Mouse (Mus musculus) heart, embryonic 11.5 days (tissue): Measurements from ENCODE around the gene Stk33. TPM values are rescaled to one million over a fixed set of nuclear protein-coding genes. Genes with fewer than 3 reads are reported as not detected.

ENCODE experiments used
- ATAC-seq: fragments of 200-750 bp; cut with Nextera tagmentation; replicated peaks from 2 replicates; pipeline ENCODE4 v1.8.0; 2017; ENCODE audit warnings: moderate library complexity; ENCODE audit not compliant: insufficient number of reproducible peaks, low FRiP score, low TSS enrichment
- H3K27ac ChIP-seq: fragments of 300-500 bp; sonication (generic); 2 replicates; pipeline ENCODE4 v1.5.1; 2014; ENCODE audit warnings: mild to moderate bottlenecking, low read depth, low read length
- H3K27me3 ChIP-seq: fragments of 300-500 bp; sonication (generic); 2 replicates; pipeline ENCODE4 v1.6.1; 2014; ENCODE audit warnings: mild to moderate bottlenecking, low read length, mixed read lengths; ENCODE audit not compliant: control insufficient read depth, insufficient read depth
- H3K36me3 ChIP-seq: fragments of 300-500 bp; sonication (generic); 2 replicates; pipeline ENCODE4 v1.6.1; 2014; ENCODE audit warnings: mild to moderate bottlenecking, low read length, moderate library complexity, mixed read lengths; ENCODE audit not compliant: control insufficient read depth, insufficient read depth
- H3K4me1 ChIP-seq: fragments of 300-500 bp; sonication (generic); 2 replicates; pipeline ENCODE4 v1.6.1; 2014; ENCODE audit warnings: low read length; ENCODE audit not compliant: control insufficient read depth, insufficient read depth
- H3K4me2 ChIP-seq: fragments of 300-500 bp; sonication (generic); 2 replicates; pipeline ENCODE4 v1.6.1; 2014; ENCODE audit warnings: mild to moderate bottlenecking, moderate library complexity
- H3K4me3 ChIP-seq: fragments of 300-500 bp; sonication (generic); 2 replicates; pipeline ENCODE4 v1.5.1; 2014; ENCODE audit warnings: low read depth, low read length
- H3K9ac ChIP-seq: fragments of 300-500 bp; sonication (generic); 2 replicates; pipeline ENCODE4 v1.6.1; 2014; ENCODE audit warnings: mild to moderate bottlenecking, low read depth, low read length, moderate library complexity
- H3K9me3 ChIP-seq: fragments of 300-500 bp; sonication (generic); replicated peaks from 2 replicates; pipeline ENCODE4 v1.6.1; 2016; ENCODE audit warnings: low read length; ENCODE audit not compliant: control insufficient read depth
- WGBS: fragments of 180-500 bp; shearing (Covaris S2); extraction: QIAGEN DNeasy Blood & Tissue Kit; methylation state at CpG from one replicate; pipeline ENCODE4 v1.1.7; 2014; ENCODE audit not compliant: insufficient replicate concordance; 5-methylcytosine and 5-hydroxymethylcytosine counted together
- polyA plus RNA-seq: library from polyadenylated mRNA; unstranded; fragments of >200 nt; fragmentation: Nextera tagmentation; extraction: Ambion mirVana; gene quantifications from 2 replicates; pipeline ENCODE4 v1.2.1, GENCODE M21; 2014

Gene Stk33
- polyA plus RNA-seq, 1 experiment from 2014 or later = 0.19 TPM

DNA sequence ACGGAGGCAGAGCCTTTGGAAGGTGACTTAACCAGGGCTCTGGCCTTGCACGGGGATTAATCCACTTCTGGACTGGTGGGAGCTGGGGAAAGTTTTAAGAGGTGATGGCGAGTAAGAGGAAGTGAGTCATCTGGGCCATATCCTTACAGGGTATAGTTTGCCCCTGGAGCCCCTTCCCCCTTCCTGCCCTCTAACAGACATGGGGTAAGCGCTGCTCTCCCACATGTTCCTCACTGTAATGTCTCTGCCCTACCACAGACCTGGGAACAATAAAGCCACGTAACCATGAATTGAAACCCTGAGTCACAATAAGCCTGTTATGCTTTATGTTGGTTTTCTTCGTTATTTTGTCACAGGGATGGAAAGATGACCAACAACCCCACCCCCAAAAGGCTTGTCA is 17.7 kb upstream of the Stk33 start:
- H3K36me3 ChIP-seq = no peaks in the 10 kb centered on the region
- no peak overlapping the region for H3K4me3 ChIP-seq
- 65% methylated on average over 6 of the region's 6 CpGs for WGBS
- no peak overlapping the region for H3K4me2 ChIP-seq
- H3K9me3 ChIP-seq = no peaks in the 10 kb centered on the region
- no peaks in the 10 kb centered on the region for H3K27me3 ChIP-seq
- H3K9ac ChIP-seq = no peak overlapping the region
- no peak overlapping the region for H3K27ac ChIP-seq
- peaks cover 4% of the 10 kb centered on the region; the same call in 1 of the 2 replicates for H3K4me1 ChIP-seq
- ATAC-seq = no peak

DNA sequence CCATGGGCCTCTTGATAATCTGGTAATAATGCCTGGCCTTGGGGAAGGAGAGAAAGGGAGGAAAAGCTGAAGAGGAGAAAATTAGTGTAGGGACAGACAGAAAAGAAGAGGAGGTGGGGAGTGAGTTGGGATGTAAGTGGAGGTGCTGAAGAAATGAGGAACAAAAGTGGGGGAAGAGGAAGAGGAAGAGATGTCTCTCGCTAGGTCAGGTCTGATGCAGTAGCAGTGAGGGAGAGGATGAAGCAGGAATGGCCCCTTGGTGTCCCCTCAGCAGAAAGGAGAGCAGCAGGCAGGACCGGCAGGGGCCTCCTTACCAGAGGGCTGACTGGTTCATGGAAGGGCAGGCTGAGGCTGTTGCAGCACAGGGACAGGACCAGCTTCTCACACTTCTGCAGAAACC is 16.9 kb upstream of the Stk33 start:
- Histone ChIP-seq H3K27me3 (no peaks in the 10 kb centered on the region), H3K4me2 (no peak overlapping the region), H3K4me3 (no peak overlapping the region), H3K4me1 (peaks cover 4% of the 10 kb centered on the region; the same call in 1 of the 2 replicates), H3K36me3 (no peaks in the 10 kb centered on the region), H3K9ac (no peak overlapping the region), H3K27ac (no peak overlapping the region), H3K9me3 (no peaks in the 10 kb centered on the region)
- 81% methylated on average over 2 of the region's 2 CpGs for WGBS
- ATAC-seq = no peak

DNA sequence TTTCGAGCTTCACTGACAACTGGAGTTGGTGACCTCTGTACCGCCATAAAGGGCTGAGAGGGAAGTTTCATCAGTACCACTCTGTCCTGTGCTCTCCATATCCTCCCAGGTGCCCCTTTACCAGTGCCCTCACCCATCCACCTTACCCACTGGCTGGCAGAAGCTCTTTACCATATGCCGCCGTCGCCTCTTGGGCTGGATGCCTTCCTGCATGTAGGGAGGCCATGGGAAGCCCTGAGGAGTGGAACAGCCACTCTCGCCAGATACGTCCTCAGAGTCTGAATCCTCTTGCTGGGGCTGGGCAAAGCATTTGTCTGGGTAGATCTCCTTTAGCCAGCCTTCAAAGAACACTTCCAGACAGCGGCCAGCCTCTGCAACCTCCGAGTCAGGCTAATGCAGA is 16.0 kb upstream of the Stk33 start:
- WGBS = 86% methylated on average over 9 of the region's 9 CpGs
- H3K36me3 ChIP-seq = no peaks in the 10 kb centered on the region
- no peak overlapping the region for H3K9ac ChIP-seq
- no peak for ATAC-seq
- no peak overlapping the region for H3K4me3 ChIP-seq
- peaks cover 4% of the 10 kb centered on the region; the same call in 1 of the 2 replicates for H3K4me1 ChIP-seq
- no peak overlapping the region for H3K27ac ChIP-seq
- H3K27me3 ChIP-seq = no peaks in the 10 kb centered on the region
- H3K9me3 ChIP-seq = no peaks in the 10 kb centered on the region
- no peak overlapping the region for H3K4me2 ChIP-seq

DNA sequence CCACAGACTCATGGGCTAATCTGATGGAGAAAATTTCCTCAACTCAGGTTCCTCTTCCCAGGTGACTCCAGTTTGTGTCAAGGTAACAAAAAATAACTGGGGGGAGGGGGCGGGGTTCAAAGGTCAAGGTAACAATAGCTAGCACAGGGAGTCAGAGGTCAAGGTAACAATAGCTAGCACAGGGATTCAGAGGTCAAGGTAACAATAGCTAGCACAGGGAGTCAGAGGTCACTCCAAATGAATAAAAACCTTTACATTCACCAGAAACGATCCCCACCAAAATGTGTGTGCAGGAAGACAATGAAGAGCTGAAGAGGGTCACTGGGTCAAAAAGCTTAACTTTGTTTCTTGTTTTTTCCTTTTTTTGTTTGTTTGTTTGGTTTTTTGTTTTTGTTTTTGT is 9.2 kb upstream of the Stk33 start:
- ATAC-seq = no peak
- no peaks in the 10 kb centered on the region for H3K27me3 ChIP-seq
- no peaks in the 10 kb centered on the region for H3K36me3 ChIP-seq
- H3K4me2 ChIP-seq = no peak overlapping the region
- no peak overlapping the region for H3K27ac ChIP-seq
- H3K4me3 ChIP-seq = no peak overlapping the region
- no peak overlapping the region for H3K9ac ChIP-seq
- 77% methylated on average over 2 of the region's 2 CpGs for WGBS
- no peaks in the 10 kb centered on the region for H3K4me1 ChIP-seq
- H3K9me3 ChIP-seq = no peaks in the 10 kb centered on the region

DNA sequence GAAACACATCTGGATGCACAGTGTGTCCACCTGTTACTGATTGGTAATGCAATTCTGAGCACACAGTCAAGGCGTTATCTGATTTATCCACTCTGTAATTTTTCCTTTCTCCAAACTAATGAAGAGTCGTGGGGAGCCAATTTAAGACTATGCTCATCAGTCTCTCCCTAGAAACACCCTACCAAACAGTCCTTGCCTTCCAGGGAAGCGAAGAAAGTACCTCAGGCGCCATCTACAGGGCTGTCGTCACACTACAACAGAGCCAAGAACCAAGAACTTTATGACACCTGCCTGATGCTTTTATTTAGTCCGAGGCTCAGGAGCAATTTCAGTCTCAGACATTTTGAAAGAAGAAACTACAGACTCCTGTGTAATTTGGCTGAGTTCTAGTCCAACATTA is 6.1 kb upstream of the Stk33 start:
- H3K27me3 ChIP-seq = peaks cover under 1% of the 10 kb centered on the region
- H3K4me3 ChIP-seq = no peak overlapping the region
- H3K36me3 ChIP-seq = no peaks in the 10 kb centered on the region
- H3K27ac ChIP-seq = no peak overlapping the region
- no peak overlapping the region for H3K9ac ChIP-seq
- H3K4me1 ChIP-seq = no peaks in the 10 kb centered on the region
- WGBS = 16% methylated on average over 6 of the region's 6 CpGs
- H3K9me3 ChIP-seq = no peaks in the 10 kb centered on the region
- ATAC-seq = no peak
- H3K4me2 ChIP-seq = no peak overlapping the region

DNA sequence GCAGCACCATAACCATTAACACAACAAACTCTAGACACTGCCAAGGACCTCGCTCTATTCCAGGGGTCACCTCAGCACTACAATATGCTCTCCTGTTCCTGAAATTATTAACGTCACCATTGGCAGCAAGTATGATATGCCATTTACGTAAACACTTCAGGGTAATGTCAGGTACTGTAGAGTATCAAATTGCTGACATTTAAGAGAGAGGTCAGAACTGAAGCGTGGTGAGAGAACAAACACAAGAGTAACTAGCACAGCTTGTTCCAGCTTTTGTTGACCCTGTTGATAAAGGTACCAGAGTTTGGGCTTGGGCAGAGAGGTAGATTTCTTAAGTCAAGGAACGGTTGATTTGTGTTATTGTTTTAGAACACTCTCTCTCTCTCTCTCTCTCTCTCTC is 3.9 kb upstream of the Stk33 start:
- H3K9me3 ChIP-seq = no peaks in the 10 kb centered on the region
- H3K4me3 ChIP-seq = no peak overlapping the region
- peaks cover 22% of the 10 kb centered on the region for H3K27me3 ChIP-seq
- ATAC-seq = no peak
- no peak overlapping the region for H3K27ac ChIP-seq
- no peaks in the 10 kb centered on the region for H3K36me3 ChIP-seq
- no peak overlapping the region for H3K9ac ChIP-seq
- no peak overlapping the region for H3K4me2 ChIP-seq
- 63% methylated on average over 5 of the region's 5 CpGs for WGBS
- H3K4me1 ChIP-seq = 0 out of 2 replicates have a peak, but pooled peaks cover 5% of the 10 kb centered on the region

DNA sequence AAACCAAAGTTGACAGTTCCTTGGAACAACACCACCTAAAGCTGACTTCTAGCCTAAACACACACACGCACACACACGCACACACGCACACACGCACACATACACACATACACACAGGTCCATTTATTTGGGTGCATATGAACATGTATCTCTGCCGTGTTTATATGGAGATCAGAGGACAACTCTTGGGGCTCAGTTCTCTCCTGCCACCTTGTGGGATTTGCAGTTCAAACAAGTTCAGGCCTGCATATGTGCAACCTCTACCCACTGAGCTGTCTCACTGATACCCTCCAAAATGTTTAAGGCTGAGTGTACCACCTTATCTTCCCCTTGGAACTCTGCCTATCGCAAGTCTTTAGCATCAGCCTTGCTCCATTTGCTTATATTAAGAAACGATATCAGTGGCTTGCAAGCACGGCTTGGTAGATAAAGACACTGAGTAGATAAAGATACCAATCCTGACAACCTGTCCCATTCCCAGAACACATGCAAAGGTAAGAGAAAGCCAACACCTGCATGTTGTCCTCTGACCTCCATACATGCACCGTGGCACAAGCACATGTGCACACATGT is 1.9 kb upstream of the Stk33 start:
- H3K4me3 ChIP-seq = no peak overlapping the region
- H3K9me3 ChIP-seq = no peaks in the 10 kb centered on the region
- no peaks in the 10 kb centered on the region for H3K36me3 ChIP-seq
- H3K4me2 ChIP-seq = no peak overlapping the region
- H3K9ac ChIP-seq = no peak overlapping the region
- no peak overlapping the region for H3K27ac ChIP-seq
- 0 out of 2 replicates have a peak, but pooled peaks cover 5% of the 10 kb centered on the region for H3K4me1 ChIP-seq
- no peak for ATAC-seq
- WGBS = 75% methylated on average over 9 of the region's 9 CpGs
- peaks cover 34% of the 10 kb centered on the region for H3K27me3 ChIP-seq

DNA sequence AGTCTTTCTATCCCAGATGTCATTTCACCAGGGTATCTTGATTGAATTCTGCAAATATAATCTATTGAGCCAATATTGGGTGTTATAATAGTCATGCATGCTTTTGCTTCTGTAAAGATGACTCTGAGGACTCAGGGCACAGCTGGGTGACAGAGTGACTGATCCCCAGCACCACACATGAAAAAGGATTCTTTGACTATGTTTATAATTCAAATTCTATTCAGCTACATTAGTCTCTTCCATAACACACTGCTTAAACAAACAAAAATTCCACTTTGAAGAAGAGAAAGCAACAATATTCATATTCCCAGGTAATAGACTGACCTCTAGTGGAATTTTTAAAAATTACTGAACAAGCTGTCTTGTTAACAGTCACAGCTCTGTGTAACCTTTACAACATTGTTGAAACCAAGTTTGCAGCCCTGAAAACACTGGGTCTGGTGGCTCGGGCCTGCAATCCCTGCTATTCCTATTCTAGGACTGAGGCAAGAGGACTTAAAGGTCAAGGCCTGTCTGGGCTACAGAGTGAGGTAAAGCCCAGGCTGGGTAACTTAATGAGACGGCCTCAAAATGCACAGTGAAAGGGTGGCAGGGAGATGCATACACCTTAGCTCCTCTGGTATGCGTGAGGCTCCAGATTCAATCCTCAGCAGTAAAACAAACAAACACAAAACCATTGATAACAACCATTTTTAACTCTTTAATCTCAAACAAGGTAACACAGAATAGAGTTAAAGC is 14.3 kb downstream of the Stk33 start:
- ATAC-seq = no peak
- no peaks in the 10 kb centered on the region for H3K9me3 ChIP-seq
- 58% methylated on average over 3 of the region's 3 CpGs for WGBS
- no peaks in the 10 kb centered on the region for H3K27me3 ChIP-seq
- no peaks in the 10 kb centered on the region for H3K36me3 ChIP-seq
- no peaks in the 10 kb centered on the region for H3K4me1 ChIP-seq
- H3K9ac ChIP-seq = no peak overlapping the region
- H3K4me2 ChIP-seq = no peak overlapping the region
- no peak overlapping the region for H3K4me3 ChIP-seq
- no peak overlapping the region for H3K27ac ChIP-seq

DNA sequence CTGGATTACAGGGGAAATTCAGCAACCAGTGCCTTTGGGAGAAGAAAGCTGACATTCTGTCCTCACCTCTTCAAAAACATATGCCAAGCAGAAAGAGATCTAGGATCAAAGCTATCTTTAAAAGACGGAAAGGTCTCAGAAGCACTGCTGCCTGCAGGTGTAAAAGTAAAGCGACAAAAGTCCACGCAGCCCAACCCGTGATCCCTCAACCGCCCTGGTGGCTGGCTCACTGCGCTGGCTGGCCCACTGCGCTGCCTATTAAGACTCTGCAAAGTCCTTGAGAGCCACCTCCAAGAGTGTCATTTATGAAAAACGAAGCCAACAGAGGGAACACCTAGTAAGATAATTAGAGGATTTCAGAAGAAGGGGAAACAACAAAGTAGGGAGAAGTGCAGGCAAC is 16.1 kb downstream of the Stk33 start:
- Histone ChIP-seq H3K4me1 (no peaks in the 10 kb centered on the region), H3K4me2 (no peak overlapping the region), H3K4me3 (no peak overlapping the region), H3K27ac (no peak overlapping the region), H3K9ac (no peak overlapping the region), H3K36me3 (no peaks in the 10 kb centered on the region), H3K27me3 (no peaks in the 10 kb centered on the region), H3K9me3 (no peaks in the 10 kb centered on the region)
- 72% methylated on average over 8 of the region's 8 CpGs for WGBS
- no peak for ATAC-seq
